Mouse (Mus musculus) ovary, postnatal 10 days (tissue): ENCODE measurements at regions not wholly inside any gene's neighbourhood (a gene's known extent, or its start where the extent isn't known, plus 50 kb on each side); places are given as distances from the start of the nearest gene placed in this dataset.

Source experiments
- DNase-seq: peaks from one replicate; pipeline ENCODE4 v3.0.0; 2022; ENCODE audit warnings: low spot score

DNA sequence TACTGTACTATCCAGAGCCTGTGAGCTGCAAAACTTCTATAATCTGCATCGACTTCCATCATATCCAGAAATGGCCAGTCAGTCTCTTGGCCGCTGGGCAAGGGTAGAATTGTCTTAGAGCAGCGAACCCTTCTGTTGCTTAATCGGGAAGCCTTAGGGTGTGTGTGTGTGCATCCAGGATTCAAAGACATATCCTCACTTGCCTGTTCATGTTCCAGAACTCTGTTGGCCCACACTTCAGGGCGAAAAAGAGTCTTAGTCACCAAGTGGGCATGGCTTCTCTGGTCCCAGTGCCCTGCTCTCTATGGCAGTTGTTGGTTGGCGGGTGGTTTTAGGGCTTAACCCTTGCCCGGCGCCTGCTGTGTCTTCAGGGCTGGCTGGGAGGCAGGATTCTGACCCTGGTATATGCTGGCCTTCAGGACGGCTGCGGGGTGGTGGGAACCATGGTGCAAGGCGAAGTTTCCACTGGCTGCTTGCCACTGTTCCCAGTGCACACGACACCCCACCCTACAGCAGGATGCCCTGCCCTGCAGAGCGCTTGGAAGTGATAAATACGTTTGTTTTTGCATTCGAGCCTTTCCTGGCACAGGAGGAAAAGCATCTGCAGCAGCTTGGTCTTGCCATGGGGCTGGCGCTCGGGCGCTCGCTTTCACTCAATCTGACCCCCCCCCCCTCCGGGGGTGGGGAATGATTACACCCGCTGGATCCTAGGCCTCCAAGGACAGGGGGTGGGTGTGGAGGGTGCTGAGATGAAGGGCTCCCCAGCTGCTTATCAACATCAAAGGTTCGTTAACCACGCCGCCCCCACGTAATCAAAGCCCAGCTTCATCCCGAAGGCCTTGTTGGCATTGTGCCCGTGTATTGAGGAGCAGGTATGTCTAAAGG lies 54.9 kb upstream of the Itga6 start:
- DNase-seq = peak; percentile 16

- no peak for DNase-seq
These were observed 50.6 kb upstream of the Itga6 start for GRCm38 (mm10) chr2:71694758-71695310.
